Mouse (Mus musculus) layer of hippocampus, postnatal 10 days (tissue): ENCODE results near the gene Hsd11b2. TPM values are rescaled to one million over a fixed set of nuclear protein-coding genes. Genes with fewer than 3 reads are reported as not detected.
"Not testable (repeated sequence)": the region's sequence is repeated elsewhere in the genome, so short reads cannot be mapped to it uniquely, and the experiment has no call there.

Experiments
- DNase-seq, 2 experiments: peaks; one replicate each; pipeline ENCODE4 v3.0.0; 2021; ENCODE audit warnings: low spot score in 2 of 2
- total RNA-seq, 2 experiments: library from RNA; stranded (reverse); gene quantifications; 2 replicates each; pipeline ENCODE4 v1.2.3; 2021

Gene Hsd11b2
- total RNA-seq, 2 experiments from 2014 or later: 0.18 TPM; not detected in 1

GRCm38 (mm10) chr8:105552032-105552431 lies 33.5 kb downstream of the Hsd11b2 start:
- no peak for DNase-seq

DNA sequence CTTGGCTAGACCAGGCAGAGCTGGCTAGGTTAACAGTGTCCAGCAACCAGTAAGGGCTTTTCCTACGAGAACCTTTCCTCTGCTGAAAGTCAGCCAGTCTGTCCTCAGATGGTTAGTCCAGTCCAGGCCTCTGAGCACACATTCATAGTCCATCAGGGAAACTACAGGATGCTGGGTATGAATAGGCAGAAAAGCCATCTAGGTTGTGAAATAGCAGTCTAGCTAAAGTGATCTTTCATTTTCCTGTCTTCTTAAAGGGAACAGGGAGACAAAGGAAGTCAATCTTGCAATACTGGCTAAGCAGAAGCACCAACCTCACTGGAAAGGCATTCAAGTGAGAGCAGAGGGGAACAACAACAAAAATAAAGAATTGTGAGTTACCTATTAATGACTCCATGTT lies 34.3 kb downstream of the Hsd11b2 start:
- no peak for DNase-seq

DNA sequence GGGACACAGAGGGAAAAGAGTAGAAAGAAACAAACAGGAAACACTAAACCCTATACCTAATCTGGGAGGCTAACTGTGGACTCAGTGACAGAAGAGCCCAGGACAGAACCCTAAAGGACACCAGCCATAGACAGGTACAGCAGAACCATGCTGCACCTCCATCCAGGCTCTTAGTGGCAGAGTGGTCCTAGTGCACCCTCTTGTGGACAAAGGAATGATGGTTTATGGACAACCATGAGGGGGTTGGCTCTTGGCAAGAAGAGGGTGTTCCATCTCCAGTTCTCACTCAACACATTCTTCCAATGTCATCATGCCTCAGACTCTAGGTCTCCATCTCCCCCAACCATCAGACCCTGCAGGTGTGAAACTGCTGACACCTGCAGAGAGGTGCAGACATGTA lies 35.5 kb downstream of the Hsd11b2 start:
- DNase-seq: peak; percentile 50 to 71

DNA sequence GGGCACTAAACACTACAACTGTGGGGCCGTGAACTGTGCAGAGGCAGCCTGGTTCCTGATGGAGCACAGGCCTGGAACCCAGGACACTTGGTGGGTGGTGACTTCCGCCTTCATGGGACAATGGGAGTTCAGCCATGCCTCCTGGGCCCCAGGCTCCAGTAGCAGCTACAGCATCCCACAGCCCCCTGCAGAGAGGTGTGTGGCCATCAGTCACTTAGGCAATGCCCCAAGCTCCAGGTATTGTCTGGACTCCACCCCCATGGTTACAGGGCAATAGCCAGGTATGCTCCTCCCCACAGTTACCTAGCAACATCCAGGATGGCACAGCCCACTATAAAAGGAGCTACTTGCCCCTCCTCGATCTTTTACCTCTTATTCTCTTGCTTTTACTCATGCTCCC lies 36.7 kb downstream of the Hsd11b2 start:
- DNase-seq: no peak

DNA sequence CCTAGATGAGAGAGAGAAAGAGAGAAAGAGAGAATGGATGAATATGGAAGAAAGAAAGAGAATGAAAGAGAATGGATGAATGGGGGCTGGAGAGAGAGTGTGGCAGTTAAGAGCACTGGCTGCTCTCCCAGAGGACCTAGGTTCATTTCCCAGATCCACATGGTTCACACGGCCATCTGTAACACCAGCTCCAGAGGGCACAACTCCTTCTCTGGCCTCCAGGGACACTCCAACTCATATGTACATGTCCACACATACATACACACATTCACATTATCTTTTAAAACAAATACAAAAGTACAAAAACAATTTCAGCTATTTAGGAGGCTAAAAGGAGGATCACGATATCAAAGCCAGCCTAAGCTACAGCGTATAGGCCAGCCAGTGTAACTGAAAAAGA lies 44.3 kb downstream of the Hsd11b2 start:
- DNase-seq: no peak

GRCm38 (mm10) chr8:105563871-105564270 lies 45.3 kb downstream of the Hsd11b2 start:
- no peak for DNase-seq

DNA sequence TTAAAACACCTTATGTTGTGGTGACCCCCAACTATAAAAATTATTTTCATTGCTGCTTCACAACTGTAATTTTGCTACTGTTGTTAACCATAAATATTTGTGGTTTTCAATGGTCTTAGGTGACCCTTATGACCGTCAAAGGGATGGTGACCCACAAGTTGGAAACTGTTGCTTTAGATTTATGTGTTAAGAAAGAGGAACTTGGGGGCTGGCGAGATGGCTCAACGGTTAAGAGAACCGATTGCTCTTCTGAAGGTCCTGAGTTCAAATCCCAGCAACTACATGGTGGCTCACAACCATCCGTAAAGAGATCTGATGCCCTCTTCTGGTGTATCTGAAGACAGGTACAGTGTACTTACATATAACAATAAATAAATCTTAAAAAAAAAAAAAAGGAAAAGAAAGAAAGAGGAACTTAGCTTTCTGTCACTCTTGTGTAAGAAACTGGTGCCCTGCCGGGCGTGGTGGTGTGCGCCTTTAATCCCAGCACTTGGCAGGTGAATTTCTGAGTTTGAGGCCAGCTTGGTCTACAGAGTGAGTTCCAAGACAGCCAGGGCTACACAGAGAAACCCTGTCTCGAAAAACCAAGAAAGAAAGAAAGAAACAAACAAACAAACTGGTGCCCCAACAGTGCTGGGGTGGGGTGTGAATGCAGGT lies 46.1 kb downstream of the Hsd11b2 start:
- DNase-seq: not testable (repeated sequence)

DNA sequence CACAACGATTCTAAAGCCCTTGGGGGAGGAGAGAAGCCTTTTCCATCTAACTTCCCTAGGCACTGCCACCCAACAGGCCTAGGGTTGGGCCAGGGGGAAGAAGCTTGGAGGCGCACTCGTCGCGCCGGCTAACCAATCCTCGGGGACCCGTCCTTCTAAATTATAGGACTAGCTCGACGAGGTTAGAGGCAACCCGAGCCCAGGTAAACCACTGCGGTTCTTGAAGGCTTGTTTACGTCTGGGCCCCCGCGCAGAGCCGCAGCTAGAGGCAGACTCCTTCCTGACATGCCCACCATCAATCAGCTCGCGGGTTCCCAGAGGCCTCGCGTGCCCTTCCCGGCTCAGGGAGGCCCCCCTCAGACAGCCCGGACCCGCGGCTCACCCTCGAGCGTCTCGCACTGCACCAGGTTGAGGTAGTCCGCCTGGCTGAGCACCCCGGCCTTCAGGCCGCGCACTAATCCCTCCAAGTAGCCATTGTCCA lies 46.9 kb downstream of the Hsd11b2 start:
- DNase-seq: peak; percentile 60 to 69

- peak; percentile 98 to 99 for DNase-seq
These were observed 47.6 kb downstream of the Hsd11b2 start, which contains the start of gene Atp6v0d1 for GRCm38 (mm10) chr8:105565952-105566702. TSS of gene Atp6v0d1 (minus strand) at chr8:105566047.

GRCm38 (mm10) chr8:105566703-105567595 lies 48.4 kb downstream of the Hsd11b2 start:
- DNase-seq: no peak

- DNase-seq: no peak
These were observed 53.3 kb downstream of the Hsd11b2 start for GRCm38 (mm10) chr8:105571810-105572209.

DNA sequence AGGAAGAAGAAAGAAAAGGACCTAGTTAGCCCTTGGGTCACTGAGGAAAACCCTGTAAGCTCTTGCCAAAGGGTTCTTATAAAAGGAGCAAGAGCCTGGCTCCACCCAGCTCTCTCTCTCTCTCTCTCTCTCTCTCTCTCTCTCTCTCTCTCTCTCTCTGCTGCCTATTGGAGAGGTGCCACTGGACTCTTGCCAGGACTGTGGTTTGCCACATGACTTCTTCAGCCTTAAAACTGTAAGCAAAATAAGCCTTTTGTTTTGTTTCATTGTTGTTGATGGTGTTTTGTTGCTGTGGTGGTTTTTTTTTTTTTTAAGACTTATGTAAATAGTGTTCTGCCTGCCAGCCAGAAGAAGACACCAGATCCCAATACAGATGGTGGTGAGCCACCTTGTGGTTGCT lies 54.9 kb downstream of the Hsd11b2 start:
- peak in 1 of 2 experiments; percentile 19 for DNase-seq

Other genes starting within 250 kb of the Hsd11b2 start
- gene Hsf4, start 249.0 kb upstream of the Hsd11b2 start, total RNA-seq: under 1 TPM; 0.57 to 0.83 TPM
- gene Nol3, start 242.6 kb upstream of the Hsd11b2 start, total RNA-seq: 1 to 10 TPM; 3.6 to 3.7 TPM
- 10 to 100 TPM; 60.0 to 60.5 TPM for gene 4931428F04Rik, start 228.9 kb upstream of the Hsd11b2 start, total RNA-seq
- gene Exoc3l, start 222.7 kb upstream of the Hsd11b2 start, total RNA-seq: 1 to 10 TPM; 3.7 to 5.9 TPM
- 10 to 100 TPM; 31.9 to 33.5 TPM for gene E2f4, start 221.1 kb upstream of the Hsd11b2 start, total RNA-seq
- gene Elmo3, start 213.2 kb upstream of the Hsd11b2 start, total RNA-seq: 1 to 10 TPM; 1.2 to 2.0 TPM
- gene Lrrc29, start 192.5 kb upstream of the Hsd11b2 start, total RNA-seq: 1 to 10 TPM; 4.9 to 6.7 TPM
- gene Tmem208, start 192.4 kb upstream of the Hsd11b2 start, total RNA-seq: 10 to 100 TPM; 43.4 to 46.6 TPM
- 1 to 10 TPM; 3.3 to 3.6 TPM for gene Fhod1, start 170.8 kb upstream of the Hsd11b2 start, total RNA-seq
- 10 to 100 TPM; 11.6 to 13.6 TPM for gene Slc9a5, start 169.9 kb upstream of the Hsd11b2 start, total RNA-seq
- gene Plekhg4, start 145.5 kb upstream of the Hsd11b2 start, total RNA-seq: 1 to 10 TPM; 1.8 to 1.9 TPM
- not detected for gene Kctd19, start 105.3 kb upstream of the Hsd11b2 start, total RNA-seq
- gene Lrrc36, start 105.2 kb upstream of the Hsd11b2 start, total RNA-seq: 1 to 10 TPM in 1 of 2 experiments, under 1 TPM in 1; 0.98 to 1.4 TPM
- 10 to 100 TPM; 34.5 to 40.0 TPM for gene Tppp3, start 47.2 kb upstream of the Hsd11b2 start, total RNA-seq
- 10 to 100 TPM; 17.5 to 20.4 TPM for gene Zdhhc1, start 21.9 kb upstream of the Hsd11b2 start, total RNA-seq
- 100 to 1,000 TPM; 298 to 305 TPM for gene Atp6v0d1, start 47.3 kb downstream of the Hsd11b2 start, total RNA-seq
- 10 to 100 TPM; 73.6 to 81.2 TPM for gene Ripor1, start 86.5 kb downstream of the Hsd11b2 start, total RNA-seq
- gene Ctcf, start 117.8 kb downstream of the Hsd11b2 start, total RNA-seq: 10 to 100 TPM; 63.6 to 67.7 TPM
- gene Agrp, start 118.6 kb downstream of the Hsd11b2 start, total RNA-seq: not detected
- 10 to 100 TPM; 48.6 to 52.4 TPM for gene Carmil2, start 167.5 kb downstream of the Hsd11b2 start, total RNA-seq
- 10 to 100 TPM; 45.4 to 49.4 TPM for gene Acd, start 182.3 kb downstream of the Hsd11b2 start, total RNA-seq
- gene Pard6a, start 182.4 kb downstream of the Hsd11b2 start, total RNA-seq: 10 to 100 TPM; 38.6 to 39.7 TPM
- not detected for gene 4933405L10Rik, start 188.9 kb downstream of the Hsd11b2 start, total RNA-seq
- gene Enkd1, start 189.5 kb downstream of the Hsd11b2 start, total RNA-seq: 10 to 100 TPM; 11.3 to 13.2 TPM
- 10 to 100 TPM; 25.2 to 30.7 TPM for gene Gfod2, start 239.9 kb downstream of the Hsd11b2 start, total RNA-seq